Mouse (Mus musculus) embryonic fibroblast, embryonic 13.5 days (primary cell): ENCODE data around the gene Rhof.

Source experiments
- CTCF ChIP-seq: IDR thresholded peaks from 2 replicates; pipeline ENCODE4 v1.5.1; 2011; ENCODE audit warnings: mild to moderate bottlenecking, control low read depth, low read length, moderate library complexity, borderline replicate concordance; ENCODE audit not compliant: insufficient read depth
- POLR2A ChIP-seq: IDR thresholded peaks from 2 replicates; pipeline ENCODE4 v1.6.1; 2011; ENCODE audit warnings: low read depth, mild to moderate bottlenecking, control low read depth, low read length, moderate library complexity

GRCm38 (mm10) chr5:123159866-123160265 lies 27.4 kb upstream of the Rhof start:
- TF ChIP-seq CTCF (no peak), POLR2A (no peak)
